Mouse (Mus musculus): Measurements from ENCODE around the gene Pwwp2b. TPM values are rescaled to one million over a fixed set of nuclear protein-coding genes. Genes with fewer than 3 reads are reported as not detected.

Pwwp2b gene
- total and polyA plus RNA-seq, 3 experiments, result 1.9 to 4.3 TPM; not detected in 1

DNA sequence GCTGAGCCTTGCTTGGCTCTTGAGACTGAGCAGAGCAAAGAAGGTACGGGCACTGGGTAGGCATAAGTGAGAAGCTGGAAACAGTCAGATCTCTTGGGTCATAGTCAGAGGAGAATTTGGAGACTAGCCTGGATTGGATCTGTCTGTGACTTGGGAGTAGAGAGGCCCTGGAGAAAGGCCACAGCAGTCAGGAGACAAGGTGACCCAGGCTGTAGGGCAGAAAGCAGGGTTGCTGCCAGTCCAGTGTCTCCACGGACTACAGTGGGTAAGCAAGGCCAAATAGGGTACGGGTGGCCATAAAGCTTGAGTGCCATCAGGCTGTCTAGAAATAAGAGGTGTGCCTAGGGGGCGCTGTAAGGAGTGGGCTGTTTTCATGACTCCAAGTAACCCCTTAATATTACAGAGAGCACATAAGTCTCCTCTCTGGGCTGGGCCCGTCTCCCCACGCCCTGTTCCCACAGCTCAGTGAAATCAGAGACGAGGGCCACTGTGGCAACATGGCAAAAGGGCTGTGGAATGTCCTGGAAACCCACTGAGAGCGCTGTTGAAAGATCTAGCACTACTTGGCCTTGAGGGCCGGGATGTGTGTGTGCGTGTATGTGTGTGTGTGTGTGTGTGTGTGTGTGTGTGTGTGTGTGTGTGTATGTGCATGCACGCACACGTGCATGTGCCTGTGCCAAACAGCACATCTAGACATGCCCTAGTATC, 12.5 kb upstream of the Pwwp2b start:
- Histone ChIP-seq H3K9ac (ENCODE audit: control insufficient read depth, low read depth, low read length, poor library complexity, severe bottlenecking) (no peak overlapping the region), H3K4me1 (ENCODE audit: control insufficient read depth in 1 of 2, insufficient read depth in 2 of 2, low read length in 2 of 2) (peaks cover 2 to 7% of the 10 kb centered on the region in 2 experiments; a peak in 3 of 4 replicates), H3K9me3 (replicated peaks; ENCODE audit: insufficient read depth, low read length) (no peaks in the 10 kb centered on the region), H3K4me3 (ENCODE audit: control insufficient read depth in 1 of 2, insufficient read depth in 1 of 2, low read depth in 2 of 2, low read length in 2 of 2) (no peak overlapping the region), H3K79me2 (ENCODE audit: control insufficient read depth, insufficient read depth, low read length, poor library complexity) (no peaks in the 10 kb centered on the region), H3K27me3 (ENCODE audit: control insufficient read depth in 1 of 2, insufficient read depth in 2 of 2, low read length in 2 of 2) (no peaks in the 10 kb centered on the region), H3K36me3 (ENCODE audit: control insufficient read depth in 1 of 2, insufficient read depth in 2 of 2, low read length in 2 of 2) (0 out of 4 replicates have a peak, but pooled peaks cover 0 to 3% of the 10 kb centered on the region in 2 experiments), H3K27ac (ENCODE audit: control insufficient read depth, low read depth, low read length) (no peak overlapping the region)
- DNase-seq (ENCODE audit: low read depth, low spot score), result no peak
- TF ChIP-seq JUND (IDR thresholded peaks at IDR 0.05; ENCODE audit: low read depth, low read length), result no peak
- TF ChIP-seq MXI1 (IDR thresholded peaks at IDR 0.05; ENCODE audit: low read depth, low read length), result no peak
- no peak for TF ChIP-seq KAT2A (conservative IDR thresholded peaks at IDR 0.05; ENCODE audit: low read depth, low read length)
- no peak for TF ChIP-seq MAZ (IDR thresholded peaks at IDR 0.05; ENCODE audit: low read depth, low read length)
- TF ChIP-seq GATA1 (IDR thresholded peaks at IDR 0.05; ENCODE audit: low read depth, low read length), result no peak
- TF ChIP-seq ZC3H11A (IDR thresholded peaks at IDR 0.05; ENCODE audit: low read depth, low read length), result no peak
- TF ChIP-seq ZNF384 (IDR thresholded peaks at IDR 0.05; ENCODE audit: low read depth, low read length), result no peak
- no peak for TF ChIP-seq RCOR1 (IDR thresholded peaks at IDR 0.05; ENCODE audit: low read depth, low read length)
- no peak for TF ChIP-seq MAX (IDR thresholded peaks at IDR 0.05; ENCODE audit: low read length)
- TF ChIP-seq HCFC1 (IDR thresholded peaks at IDR 0.05; ENCODE audit: low read depth, low read length), result no peak
- no peak for TF ChIP-seq USF1 (IDR thresholded peaks at IDR 0.05; ENCODE audit: low read depth, low read length)
- no peak for TF ChIP-seq ELF1 (IDR thresholded peaks at IDR 0.05; ENCODE audit: low read depth, low read length)
- TF ChIP-seq GABPA (IDR thresholded peaks at IDR 0.05; ENCODE audit: low read depth, low read length), result no peak
- TF ChIP-seq NELFE (IDR thresholded peaks at IDR 0.05; ENCODE audit: low read depth, low read length), result no peak
- TF ChIP-seq TCF12 (IDR thresholded peaks at IDR 0.05; ENCODE audit: low read depth, low read length), result no peak
- no peak for TF ChIP-seq TAL1 (IDR thresholded peaks at IDR 0.05; ENCODE audit: low read length)
- no peak for TF ChIP-seq MEF2A (IDR thresholded peaks at IDR 0.05; ENCODE audit: extremely low read depth, insufficient replicate concordance, low read depth, low read length, poor library complexity, severe bottlenecking)
- no peak for TF ChIP-seq TBP (IDR thresholded peaks at IDR 0.05; ENCODE audit: low read depth, low read length)
- TF ChIP-seq ETS1 (IDR thresholded peaks at IDR 0.05; ENCODE audit: low read depth, low read length), result no peak
- no peak for TF ChIP-seq SIN3A (IDR thresholded peaks at IDR 0.05; ENCODE audit: low read length)

DNA sequence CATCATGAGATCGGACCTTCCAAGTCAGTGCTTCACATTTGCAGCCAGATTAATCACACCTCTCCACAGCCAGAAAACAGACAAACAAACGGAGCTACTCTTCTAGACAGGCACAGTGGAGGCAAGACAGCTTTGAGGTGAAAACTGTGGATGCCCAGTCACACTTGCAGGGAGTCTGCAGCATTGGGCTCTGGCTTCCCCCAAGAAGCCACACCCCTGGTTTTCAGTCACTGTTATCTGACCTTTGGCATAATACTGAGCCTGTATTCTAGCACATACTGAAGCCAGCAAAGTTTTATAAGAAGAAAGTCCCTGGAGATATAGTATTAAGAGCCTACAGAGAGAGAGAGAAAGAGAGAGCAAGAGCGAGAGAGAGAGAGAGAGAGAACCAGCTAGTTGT, 8.8 kb upstream of the Pwwp2b start:
- Histone ChIP-seq H3K36me3 (ENCODE audit: control insufficient read depth in 1 of 2, insufficient read depth in 2 of 2, low read length in 2 of 2) (0 out of 4 replicates have a peak, but pooled peaks cover 0 to 3% of the 10 kb centered on the region in 2 experiments), H3K27ac (ENCODE audit: control insufficient read depth, low read depth, low read length) (no peak overlapping the region), H3K9ac (ENCODE audit: control insufficient read depth, low read depth, low read length, poor library complexity, severe bottlenecking) (no peak overlapping the region), H3K79me2 (ENCODE audit: control insufficient read depth, insufficient read depth, low read length, poor library complexity) (no peaks in the 10 kb centered on the region), H3K4me3 (ENCODE audit: control insufficient read depth in 1 of 2, insufficient read depth in 1 of 2, low read depth in 2 of 2, low read length in 2 of 2) (no peak overlapping the region), H3K9me3 (replicated peaks; ENCODE audit: insufficient read depth, low read length) (no peaks in the 10 kb centered on the region), H3K27me3 (ENCODE audit: control insufficient read depth in 1 of 2, insufficient read depth in 2 of 2, low read length in 2 of 2) (no peaks in the 10 kb centered on the region; a peak in 2 of 4 replicates), H3K4me1 (ENCODE audit: control insufficient read depth in 1 of 2, insufficient read depth in 2 of 2, low read length in 2 of 2) (peaks cover 2 to 7% of the 10 kb centered on the region in 2 experiments; a peak in 3 of 4 replicates)
- DNase-seq (ENCODE audit: low read depth, low spot score), result peak; percentile 31
- no peak for TF ChIP-seq ZKSCAN1 (IDR thresholded peaks at IDR 0.05; ENCODE audit: low read depth, low read length)
- TF ChIP-seq CHD1 (IDR thresholded peaks at IDR 0.05; ENCODE audit: low read depth, low read length), result no peak
- no peak for TF ChIP-seq ETS1 (IDR thresholded peaks at IDR 0.05; ENCODE audit: low read depth, low read length)
- TF ChIP-seq SIN3A (IDR thresholded peaks at IDR 0.05; ENCODE audit: low read length), result no peak

All from MEL (cell line).